Mouse (Mus musculus) liver, postnatal 0 days (tissue): Measurements from ENCODE around the gene Tubd1.

ENCODE experiments used
- CTCF ChIP-seq: sonication (generic); IDR thresholded peaks from 2 replicates; pipeline ENCODE4 v1.5.1; 2016; ENCODE audit warnings: antibody characterized with exemption, low read depth
- EP300 ChIP-seq: IDR thresholded peaks from 2 replicates; pipeline ENCODE4 v1.6.1; 2016; ENCODE audit warnings: antibody characterized with exemption, low read depth, mild to moderate bottlenecking

DNA sequence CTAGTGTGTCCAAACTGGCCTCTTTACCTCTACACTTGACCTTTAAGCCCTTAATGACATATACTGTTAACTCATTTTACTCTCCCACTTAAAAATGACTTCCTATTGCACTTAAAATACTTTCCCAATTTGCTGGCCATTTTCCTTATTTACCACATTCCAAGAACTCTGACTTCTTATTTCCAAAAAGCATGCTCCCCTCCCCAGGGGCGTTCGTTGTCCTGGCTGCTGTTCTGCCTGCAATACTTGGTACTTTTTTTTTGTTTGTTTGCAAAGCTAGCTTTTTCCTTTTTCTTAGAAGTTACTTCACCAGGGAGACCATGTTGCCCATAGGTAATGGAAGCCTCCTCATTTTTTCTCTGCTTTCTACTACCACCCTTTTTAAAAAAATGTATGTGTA lies 41.7 kb upstream of the Tubd1 start:
- TF ChIP-seq EP300 = no peak
- TF ChIP-seq CTCF = no peak
